Mouse (Mus musculus) heart, adult 2 months (tissue): Measurements from ENCODE around the gene Gpr156.

Source experiments
- CTCF ChIP-seq: fragments of 200-600 bp; IDR thresholded peaks from 2 replicates; pipeline ENCODE4 v1.8.1; 2022; ENCODE audit warnings: antibody characterized with exemption, mild to moderate bottlenecking, moderate library complexity
- POLR2A ChIP-seq: fragments of 200-500 bp; IDR thresholded peaks from 2 replicates; pipeline ENCODE4 v1.6.1; 2011; ENCODE audit warnings: mild to moderate bottlenecking, low read depth, low read length, control low read depth; ENCODE audit not compliant: insufficient read depth

DNA sequence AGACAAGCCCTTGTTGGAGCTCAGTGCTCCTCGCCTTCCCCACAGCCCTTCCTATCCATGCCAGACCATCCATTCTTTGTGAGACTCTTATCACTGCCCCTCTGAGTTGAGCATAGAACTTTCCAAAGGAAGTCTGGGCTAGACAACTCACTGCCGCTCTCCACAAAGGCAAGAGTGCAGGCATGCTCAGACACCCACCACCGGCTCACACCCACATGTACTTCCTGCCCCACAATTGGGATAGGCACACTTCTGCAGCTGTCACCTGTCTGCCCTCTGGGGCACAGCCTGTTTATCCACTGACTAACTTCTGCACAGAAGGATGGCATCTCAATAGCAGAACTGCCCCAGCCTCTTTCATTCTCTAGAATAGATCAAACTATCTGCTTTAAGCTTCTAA, 86.2 kb downstream of the Gpr156 start:
- TF ChIP-seq POLR2A (no peak), CTCF (no peak)
